Mouse (Mus musculus): ENCODE measurements at regions not wholly inside any gene's neighbourhood (a gene's known extent, or its start where the extent isn't known, plus 50 kb on each side); places are given as distances from the start of the nearest gene placed in this dataset.

DNA sequence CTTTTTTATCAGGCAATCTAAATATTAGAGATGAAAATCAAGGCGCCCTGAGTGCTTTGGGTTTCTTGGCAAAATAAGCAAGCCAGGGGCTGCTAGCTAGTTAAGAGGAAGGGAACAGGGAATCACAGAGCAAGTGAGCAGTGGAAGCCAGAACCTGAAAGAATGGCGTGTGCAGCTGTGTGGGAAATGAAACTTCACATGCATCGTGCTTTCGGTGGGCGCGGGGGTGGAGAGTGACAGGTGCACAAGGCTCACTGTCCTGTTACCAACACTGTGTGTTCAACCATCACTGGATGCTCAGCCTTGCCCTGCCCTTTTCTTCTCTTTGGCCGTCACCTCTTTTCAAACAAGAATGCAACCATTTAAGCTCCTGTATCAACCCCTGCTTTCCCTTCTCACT lies 501.2 kb upstream of the Tbx3 start:
- Histone ChIP-seq H3K9me3 (replicated peaks; ENCODE audit: insufficient read depth, low read length) (no peaks in the 10 kb centered on the region), H3K27me3 (ENCODE audit: control insufficient read depth in 1 of 2, insufficient read depth in 2 of 2, low read length in 2 of 2) (no peaks in the 10 kb centered on the region; a peak in 1 of 4 replicates), H3K4me3 (ENCODE audit: control insufficient read depth in 1 of 2, insufficient read depth in 1 of 2, low read depth in 2 of 2, low read length in 2 of 2) (no peak overlapping the region), H3K9ac (ENCODE audit: control insufficient read depth, low read depth, low read length, poor library complexity, severe bottlenecking) (no peak overlapping the region), H3K4me1 (ENCODE audit: control insufficient read depth in 1 of 2, insufficient read depth in 2 of 2, low read length in 2 of 2) (no peaks in the 10 kb centered on the region), H3K79me2 (ENCODE audit: control insufficient read depth, insufficient read depth, low read length, poor library complexity) (no peaks in the 10 kb centered on the region), H3K27ac (ENCODE audit: control insufficient read depth, low read depth, low read length) (no peak overlapping the region), H3K36me3 (ENCODE audit: control insufficient read depth in 1 of 2, insufficient read depth in 2 of 2, low read length in 2 of 2) (no peaks in the 10 kb centered on the region)
- DNase-seq (ENCODE audit: low read depth, low spot score), result no peak
- no peak for TF ChIP-seq CTCF (IDR thresholded peaks at IDR 0.05 in 2 of 3, conservative IDR thresholded peaks at IDR 0.05 in 1 of 3; ENCODE audit: control insufficient read depth in 1 of 3, insufficient read depth in 1 of 3, low read depth in 2 of 3, low read length in 3 of 3, poor library complexity in 1 of 3, severe bottlenecking in 1 of 3)
- TF ChIP-seq MYC (IDR thresholded peaks at IDR 0.05; ENCODE audit: low read depth, low read length), result no peak
- TF ChIP-seq TCF12 (IDR thresholded peaks at IDR 0.05; ENCODE audit: low read depth, low read length), result no peak
- TF ChIP-seq POLR2A (IDR thresholded peaks at IDR 0.05; ENCODE audit: control insufficient read depth in 1 of 2, insufficient read depth in 1 of 2, low read depth in 1 of 2, low read length in 2 of 2, poor library complexity in 1 of 2), result no peak
- TF ChIP-seq BHLHE40 (IDR thresholded peaks at IDR 0.05; ENCODE audit: borderline replicate concordance, low read depth, low read length), result no peak

DNA sequence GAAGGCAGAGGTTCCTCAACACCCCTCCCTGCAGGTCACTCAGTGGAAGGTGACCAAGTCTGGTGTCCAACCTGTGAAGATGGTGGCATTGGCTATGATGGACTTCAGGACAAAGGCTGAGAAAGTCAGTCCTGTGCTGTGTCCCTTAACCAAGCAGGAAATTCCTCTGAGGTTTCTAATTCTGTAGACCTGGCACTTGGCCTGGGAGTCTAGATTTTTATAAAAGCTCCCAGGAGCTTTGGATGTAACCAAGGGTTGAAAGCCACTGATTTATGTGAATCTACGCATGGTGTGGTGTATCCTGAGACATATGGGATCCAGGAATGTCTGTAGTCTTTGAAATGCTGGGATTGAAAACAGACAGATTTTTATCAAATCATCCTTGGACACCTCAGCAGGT lies 498.8 kb upstream of the Tbx3 start:
- Histone ChIP-seq H3K4me1 (ENCODE audit: control insufficient read depth in 1 of 2, insufficient read depth in 2 of 2, low read length in 2 of 2) (no peaks in the 10 kb centered on the region), H3K36me3 (ENCODE audit: control insufficient read depth in 1 of 2, insufficient read depth in 2 of 2, low read length in 2 of 2) (no peaks in the 10 kb centered on the region), H3K79me2 (ENCODE audit: control insufficient read depth, insufficient read depth, low read length, poor library complexity) (no peaks in the 10 kb centered on the region), H3K9ac (ENCODE audit: control insufficient read depth, low read depth, low read length, poor library complexity, severe bottlenecking) (no peak overlapping the region), H3K4me3 (ENCODE audit: control insufficient read depth in 1 of 2, insufficient read depth in 1 of 2, low read depth in 2 of 2, low read length in 2 of 2) (no peak overlapping the region), H3K27ac (ENCODE audit: control insufficient read depth, low read depth, low read length) (no peak overlapping the region), H3K27me3 (ENCODE audit: control insufficient read depth in 1 of 2, insufficient read depth in 2 of 2, low read length in 2 of 2) (no peaks in the 10 kb centered on the region), H3K9me3 (replicated peaks; ENCODE audit: insufficient read depth, low read length) (no peaks in the 10 kb centered on the region; the same call in 1 of the 2 replicates)
- DNase-seq (ENCODE audit: low read depth, low spot score), result no peak
- TF ChIP-seq MYB (IDR thresholded peaks at IDR 0.05; ENCODE audit: low read depth, low read length), result no peak
- TF ChIP-seq ZNF384 (IDR thresholded peaks at IDR 0.05; ENCODE audit: low read depth, low read length), result no peak
- TF ChIP-seq HCFC1 (IDR thresholded peaks at IDR 0.05; ENCODE audit: low read depth, low read length), result no peak
- no peak for TF ChIP-seq MAFK (IDR thresholded peaks at IDR 0.05; ENCODE audit: borderline replicate concordance, low read depth, low read length)
- no peak for TF ChIP-seq E2F4 (IDR thresholded peaks at IDR 0.05; ENCODE audit: borderline replicate concordance, low read depth, low read length)

DNA sequence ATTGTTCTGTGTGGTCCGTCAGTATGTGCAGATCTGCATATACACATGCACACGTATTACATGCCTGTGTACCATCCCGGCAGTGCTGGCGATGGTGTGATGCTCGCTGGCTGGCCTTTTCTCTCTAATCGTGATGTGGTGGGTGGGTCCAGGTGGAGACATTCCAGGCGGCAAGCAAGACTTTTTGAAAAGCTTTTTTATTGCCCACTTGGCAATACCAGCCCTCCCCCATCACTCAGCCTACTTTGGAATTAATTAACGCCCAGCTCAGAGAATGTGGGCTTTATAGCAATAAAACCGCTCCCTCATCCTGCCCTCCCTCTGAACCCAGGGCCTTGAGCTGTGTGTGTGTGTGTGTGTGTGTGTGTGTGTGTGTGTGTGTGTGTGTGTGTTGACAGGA lies 491.7 kb upstream of the Tbx3 start:
- no peaks in the 10 kb centered on the region for H3K27me3 ChIP-seq (ENCODE audit: control insufficient read depth in 1 of 2, insufficient read depth in 2 of 2, low read length in 2 of 2)
- no peak overlapping the region for H3K27ac ChIP-seq (ENCODE audit: control insufficient read depth, low read depth, low read length)
- no peaks in the 10 kb centered on the region for H3K36me3 ChIP-seq (ENCODE audit: control insufficient read depth in 1 of 2, insufficient read depth in 2 of 2, low read length in 2 of 2)
- no peaks in the 10 kb centered on the region for H3K79me2 ChIP-seq (ENCODE audit: control insufficient read depth, insufficient read depth, low read length, poor library complexity)
- H3K4me3 ChIP-seq (ENCODE audit: control insufficient read depth in 1 of 2, insufficient read depth in 1 of 2, low read depth in 2 of 2, low read length in 2 of 2), result no peak overlapping the region
- no peak for DNase-seq (ENCODE audit: low read depth, low spot score)
- TF ChIP-seq ZKSCAN1 (IDR thresholded peaks at IDR 0.05; ENCODE audit: low read depth, low read length), result no peak
- TF ChIP-seq HCFC1 (IDR thresholded peaks at IDR 0.05; ENCODE audit: low read depth, low read length), result no peak
- TF ChIP-seq JUND (IDR thresholded peaks at IDR 0.05; ENCODE audit: low read depth, low read length), result no peak
- TF ChIP-seq MYC (IDR thresholded peaks at IDR 0.05; ENCODE audit: low read depth, low read length), result no peak
- no peak for TF ChIP-seq KAT2A (conservative IDR thresholded peaks at IDR 0.05; ENCODE audit: low read depth, low read length)
- TF ChIP-seq RCOR1 (IDR thresholded peaks at IDR 0.05; ENCODE audit: low read depth, low read length), result no peak
- TF ChIP-seq MXI1 (IDR thresholded peaks at IDR 0.05; ENCODE audit: low read depth, low read length), result no peak
- TF ChIP-seq USF2 (IDR thresholded peaks at IDR 0.05; ENCODE audit: borderline replicate concordance in 1 of 2, insufficient read depth in 1 of 2, low read depth in 1 of 2, low read length in 2 of 2), result no peak
- TF ChIP-seq EP300 (IDR thresholded peaks at IDR 0.05; ENCODE audit: low read depth in 1 of 2, low read length in 2 of 2), result no peak
- TF ChIP-seq CHD1 (IDR thresholded peaks at IDR 0.05; ENCODE audit: low read depth, low read length), result no peak
- TF ChIP-seq RAD21 (IDR thresholded peaks at IDR 0.05; ENCODE audit: low read depth, low read length), result no peak
- TF ChIP-seq POLR2AphosphoS5 (IDR thresholded peaks at IDR 0.05; ENCODE audit: borderline replicate concordance, low read depth, low read length), result no peak
- no peak for TF ChIP-seq MEF2A (IDR thresholded peaks at IDR 0.05; ENCODE audit: extremely low read depth, insufficient replicate concordance, low read depth, low read length, poor library complexity, severe bottlenecking)
- TF ChIP-seq ZMIZ1 (IDR thresholded peaks at IDR 0.05; ENCODE audit: low read depth, low read length), result no peak
- TF ChIP-seq ETS1 (IDR thresholded peaks at IDR 0.05; ENCODE audit: low read depth, low read length), result no peak
- TF ChIP-seq SIN3A (IDR thresholded peaks at IDR 0.05; ENCODE audit: low read length), result no peak
- TF ChIP-seq GATA1 (IDR thresholded peaks at IDR 0.05; ENCODE audit: low read depth, low read length), result no peak
- no peak for TF ChIP-seq TAL1 (IDR thresholded peaks at IDR 0.05; ENCODE audit: low read length)
- no peak for TF ChIP-seq BHLHE40 (IDR thresholded peaks at IDR 0.05; ENCODE audit: borderline replicate concordance, low read depth, low read length)
- H3K9me3 ChIP-seq (replicated peaks; ENCODE audit: insufficient read depth, low read length), result no peaks in the 10 kb centered on the region; the same call in 1 of the 2 replicates
- H3K9ac ChIP-seq (ENCODE audit: control insufficient read depth, low read depth, low read length, poor library complexity, severe bottlenecking), result no peak overlapping the region
- H3K4me1 ChIP-seq (ENCODE audit: control insufficient read depth in 1 of 2, insufficient read depth in 2 of 2, low read length in 2 of 2), result no peaks in the 10 kb centered on the region
